Comparison of ENCODE assay signal across 8 mouse cellular contexts in genomic region chr14:122957941-122958340, GRCm38 (mm10). TPM values are rescaled to one million over a fixed set of nuclear protein-coding genes. Genes with fewer than 3 reads are reported as not detected.
DNase-seq lines count a peak whose midpoint lies in the region; ATAC-seq and TF ChIP-seq lines count a peak whose summit lies in the region.

No protein-coding gene starts in this region.

- TF ChIP-seq CTCF in hindbrain, postnatal 0 days (IDR thresholded peaks at IDR 0.05; ENCODE audit: low read depth) = 0 out of 2 replicates have a peak, but pooled peaks have one; percentile 1
- no peak for TF ChIP-seq CTCF in lung, postnatal 0 days (IDR thresholded peaks at IDR 0.05)

- no peaks in the 10 kb centered on the region for H3K4me1 ChIP-seq in hindbrain, postnatal 0 days (ENCODE audit: insufficient read depth, low read length)
- no peaks in the 10 kb centered on the region for H3K4me1 ChIP-seq in neural tube, embryonic 13.5 days (replicated peaks)
- H3K4me1 ChIP-seq in lung, postnatal 0 days (ENCODE audit: insufficient read depth, low read depth, low read length) = no peaks in the 10 kb centered on the region

- ATAC-seq in hindbrain, postnatal 0 days = peak; percentile 99
- ATAC-seq in neural tube, embryonic 13.5 days (ENCODE audit: low read depth) = peak; percentile 94
- no peak for ATAC-seq in granulocyte monocyte progenitor cell, adult 5-6 weeks (replicated peaks; ENCODE audit: poor library complexity, severe bottlenecking)
- ATAC-seq in lung, postnatal 0 days = no peak

- no peak overlapping the region for H3K4me2 ChIP-seq in hindbrain, postnatal 0 days (ENCODE audit: low read depth, low read length)
- no peak overlapping the region for H3K4me2 ChIP-seq in neural tube, embryonic 13.5 days
- no peak overlapping the region for H3K4me2 ChIP-seq in lung, postnatal 0 days (replicated peaks; ENCODE audit: low read depth, low read length)

- no peak for TF ChIP-seq EP300 in lung, postnatal 0 days (IDR thresholded peaks at IDR 0.05)

- H3K36me3 ChIP-seq in hindbrain, postnatal 0 days (ENCODE audit: insufficient read depth, low read length) = no peaks in the 10 kb centered on the region; the same call in 1 of the 2 replicates
- peaks cover 30% of the 10 kb centered on the region for H3K36me3 ChIP-seq in neural tube, embryonic 13.5 days
- no peaks in the 10 kb centered on the region for H3K36me3 ChIP-seq in lung, postnatal 0 days (ENCODE audit: insufficient read depth, low read length)

- H3K27me3 ChIP-seq in hindbrain, postnatal 0 days (ENCODE audit: insufficient read depth, low read length) = 0 out of 2 replicates have a peak, but pooled peaks cover 2% of the 10 kb centered on the region
- H3K27me3 ChIP-seq in neural tube, embryonic 13.5 days = no peaks in the 10 kb centered on the region
- no peaks in the 10 kb centered on the region for H3K27me3 ChIP-seq in lung, postnatal 0 days (replicated peaks; ENCODE audit: insufficient read depth, low read length)

- DNase-seq in adrenal gland, postnatal 25 days = peak; percentile 24
- DNase-seq in adrenal gland, postnatal 14 days = no peak
- DNase-seq in cerebellum, postnatal 25 days = peak; percentile 98
- DNase-seq in hindbrain, postnatal 0 days (ENCODE audit: low spot score) = peak; percentile 88
- DNase-seq in lung, postnatal 0 days (ENCODE audit: low spot score) = no peak
- no peak for DNase-seq in kidney, adult 9 months

- no peak overlapping the region for H3K27ac ChIP-seq in hindbrain, postnatal 0 days
- no peak overlapping the region for H3K27ac ChIP-seq in neural tube, embryonic 13.5 days (replicated peaks)
- H3K27ac ChIP-seq in lung, postnatal 0 days (ENCODE audit: low read length) = no peak overlapping the region

- H3K9me3 ChIP-seq in hindbrain, postnatal 0 days (ENCODE audit: low read length) = no peaks in the 10 kb centered on the region
- no peaks in the 10 kb centered on the region for H3K9me3 ChIP-seq in neural tube, embryonic 13.5 days
- H3K9me3 ChIP-seq in lung, postnatal 0 days (ENCODE audit: low read length) = no peaks in the 10 kb centered on the region

- no peak overlapping the region for H3K9ac ChIP-seq in hindbrain, postnatal 0 days (replicated peaks; ENCODE audit: low read length)
- H3K9ac ChIP-seq in neural tube, embryonic 13.5 days = no peak overlapping the region
- H3K9ac ChIP-seq in lung, postnatal 0 days (replicated peaks; ENCODE audit: low read depth) = no peak overlapping the region

- WGBS in hindbrain, postnatal 0 days = 40% methylated on average over 8 of the region's 8 CpGs
- WGBS in neural tube, embryonic 13.5 days = 65% methylated on average over 8 of the region's 8 CpGs
- 92% methylated on average over 8 of the region's 8 CpGs for WGBS in lung, postnatal 0 days

- H3K4me3 ChIP-seq in hindbrain, postnatal 0 days (ENCODE audit: low read length) = no peak overlapping the region
- no peak overlapping the region for H3K4me3 ChIP-seq in neural tube, embryonic 13.5 days
- H3K4me3 ChIP-seq in lung, postnatal 0 days (ENCODE audit: low read depth, low read length) = no peak overlapping the region

RNA-seq across cellular contexts. Expression of gene Tmtc4, which starts 25.9 kb away (rescaled TPM):
- total RNA-seq in adrenal gland, postnatal 25 days (2021) = 22.3 and 22.6 TPM in 2 replicates
- total RNA-seq in adrenal gland, postnatal 14 days (2021) = 18.0 and 23.0 TPM in 2 replicates
- total RNA-seq in hindbrain, postnatal 0 days (2014; rRNA removed) = 27.6 and 105 TPM in 2 replicates
- polyA plus RNA-seq in hindbrain, postnatal 0 days (2015; fragmentation: Nextera tagmentation; extraction: Ambion mirVana) = 30.4 and 31.1 TPM in 2 replicates
- 57.0 and 59.0 TPM in 2 replicates for polyA plus RNA-seq in neural tube, embryonic 13.5 days (2015; fragmentation: Nextera tagmentation; extraction: Ambion mirVana)
- total RNA-seq in granulocyte monocyte progenitor cell, adult 5-6 weeks (2014; fragmentation: Nextera tagmentation) = 2.8 and 6.3 TPM in 2 replicates
- 8.5 and 13.2 TPM in 2 replicates for total RNA-seq in granulocyte monocyte progenitor cell, adult 5-6 weeks (2017)
- 6.2 and 10.7 TPM in 2 replicates for polyA plus RNA-seq in lung, postnatal 0 days (2015; fragmentation: Nextera tagmentation; extraction: Ambion mirVana)

RNA-seq across cellular contexts. Expression of gene Ggact, which starts 44.4 kb away (rescaled TPM):
- 44.9 and 60.4 TPM in 2 replicates for total RNA-seq in adrenal gland, postnatal 25 days (2021)
- total RNA-seq in adrenal gland, postnatal 14 days (2021) = 29.2 and 40.9 TPM in 2 replicates
- 18.4 and 36.5 TPM in 2 replicates for total RNA-seq in hindbrain, postnatal 0 days (2014; rRNA removed)
- 27.9 and 29.1 TPM in 2 replicates for polyA plus RNA-seq in hindbrain, postnatal 0 days (2015; fragmentation: Nextera tagmentation; extraction: Ambion mirVana)
- 6.5 and 9.4 TPM in 2 replicates for polyA plus RNA-seq in neural tube, embryonic 13.5 days (2015; fragmentation: Nextera tagmentation; extraction: Ambion mirVana)
- total RNA-seq in granulocyte monocyte progenitor cell, adult 5-6 weeks (2014; fragmentation: Nextera tagmentation) = 2.2 and 3.7 TPM in 2 replicates
- 0.31 and 2.3 TPM in 2 replicates for total RNA-seq in granulocyte monocyte progenitor cell, adult 5-6 weeks (2017)
- 31.2 and 35.3 TPM in 2 replicates for polyA plus RNA-seq in lung, postnatal 0 days (2015; fragmentation: Nextera tagmentation; extraction: Ambion mirVana)

Comparison
In these comparisons a context has a peak if more than half of its experiments do, and no peak if none do; other contexts are left out.
1. DNase-seq: peak in adrenal gland, postnatal 25 days (single experiment), cerebellum, postnatal 25 days (2 of 2) and hindbrain, postnatal 0 days (single experiment); none in adrenal gland, postnatal 14 days (single experiment), lung, postnatal 0 days (single experiment) and kidney, adult 9 months (single experiment).
2. ATAC-seq: peak in hindbrain, postnatal 0 days (single experiment) and neural tube, embryonic 13.5 days (single experiment); none in granulocyte monocyte progenitor cell, adult 5-6 weeks (single experiment) and lung, postnatal 0 days (single experiment).